Mouse (Mus musculus): ENCODE data around the gene Bbc3.

GRCm38 (mm10) chr7:16311453-16312004 is 3.3 kb downstream of the Bbc3 start:
- TF ChIP-seq CTCF (conservative IDR thresholded peaks at IDR 0.05; ENCODE audit: low read length) (no peak), NANOG (IDR thresholded peaks at IDR 0.05; ENCODE audit: borderline replicate concordance, low read length) (no peak), POU5F1 (IDR thresholded peaks at IDR 0.05; ENCODE audit: borderline replicate concordance, low read length) (no peak)

All from E14TG2a.4 (cell line).